Mouse (Mus musculus): ENCODE data around the gene Ankrd31. TPM values are rescaled to one million over a fixed set of nuclear protein-coding genes. Genes with fewer than 3 reads are reported as not detected.
"Not testable (repeated sequence)": the region's sequence is repeated elsewhere in the genome, so short reads cannot be mapped to it uniquely, and the experiment has no call there.

The Ankrd31 gene
- polyA plus RNA-seq, 1 experiment from 2014 or later, result not detected

DNA sequence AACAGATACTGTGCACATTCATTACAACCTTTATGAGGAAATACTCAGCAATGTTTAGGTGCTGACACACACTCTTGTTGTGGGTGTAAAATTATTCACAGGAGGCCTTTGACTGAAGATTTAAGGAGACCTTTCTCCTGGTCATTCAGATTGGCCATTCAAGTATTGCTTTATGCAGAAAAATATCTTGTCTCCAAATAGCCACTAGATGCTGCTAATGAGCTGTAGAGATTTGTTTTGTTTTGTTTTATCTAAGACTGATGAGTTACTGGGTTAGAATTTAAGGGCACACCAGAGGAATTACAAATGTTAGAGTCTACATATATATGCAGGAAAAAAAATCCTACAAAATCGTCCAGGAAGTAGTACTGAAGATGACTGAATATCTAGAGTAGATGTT is 12.9 kb upstream of the Ankrd31 start:
- Histone ChIP-seq H3K9me3 (ENCODE audit: control insufficient read depth, low read length) (no peaks in the 10 kb centered on the region), H3K27me3 (ENCODE audit: control insufficient read depth, insufficient read depth, low read length) (no peaks in the 10 kb centered on the region), H3K36me3 (replicated peaks; ENCODE audit: control insufficient read depth, insufficient read depth) (no peaks in the 10 kb centered on the region), H3K9ac (no peak overlapping the region), H3K27ac (no peak overlapping the region), H3K4me3 (replicated peaks; ENCODE audit: low read length) (no peak overlapping the region), H3K4me2 (replicated peaks) (no peak overlapping the region), H3K4me1 (replicated peaks; ENCODE audit: control insufficient read depth, insufficient read depth, low read length) (no peaks in the 10 kb centered on the region)
- WGBS, result 39% methylated on average over 1 of the region's 1 CpGs
- ATAC-seq (ENCODE audit: low FRiP score), result no peak
- DNase-seq (ENCODE audit: low spot score), result peak; percentile 51

DNA sequence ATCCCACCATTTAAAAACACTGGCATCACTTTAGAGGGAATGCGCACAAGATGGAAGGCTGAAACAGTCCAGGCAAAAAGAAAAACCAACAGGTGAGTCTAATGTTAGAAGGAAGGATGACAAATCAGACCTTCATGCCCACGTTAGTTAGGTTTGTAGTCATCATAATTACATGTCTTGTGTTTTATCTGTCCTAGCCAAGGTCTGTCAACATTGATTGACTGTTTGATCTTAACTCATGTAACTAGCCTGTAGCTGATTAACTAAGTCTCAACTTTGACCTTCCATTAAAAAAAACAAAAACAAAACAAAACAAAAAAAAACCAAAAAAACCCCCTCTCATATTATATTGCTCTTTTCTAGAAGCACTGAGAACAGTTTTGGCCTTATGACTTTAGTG is 7.9 kb upstream of the Ankrd31 start:
- DNase-seq (ENCODE audit: low spot score), result no peak
- WGBS, result 88% methylated on average over 2 of the region's 2 CpGs

DNA sequence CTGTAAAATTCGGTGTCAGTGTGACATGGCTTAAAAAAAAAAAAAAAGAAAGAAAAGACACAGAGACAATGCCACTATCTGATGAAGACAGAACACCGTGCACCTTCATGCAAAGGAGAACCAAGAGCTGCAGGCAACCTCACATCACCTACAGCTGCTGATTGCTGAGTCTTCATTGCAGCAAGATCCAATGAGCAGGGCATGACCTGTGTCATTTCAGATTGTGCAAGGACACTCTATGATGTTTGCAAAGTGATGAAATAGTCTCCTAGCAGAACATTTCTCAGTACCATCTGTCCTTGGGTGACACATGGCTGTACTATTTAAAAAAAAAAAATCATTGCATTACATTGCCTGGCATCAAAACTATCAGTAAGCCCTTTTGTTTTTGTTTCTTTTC is 5.2 kb upstream of the Ankrd31 start:
- DNase-seq (ENCODE audit: low spot score), result no peak
- Histone ChIP-seq H3K9ac (no peak overlapping the region), H3K4me1 (replicated peaks; ENCODE audit: control insufficient read depth, insufficient read depth, low read length) (no peaks in the 10 kb centered on the region), H3K4me2 (replicated peaks) (no peak overlapping the region), H3K27ac (no peak overlapping the region), H3K9me3 (ENCODE audit: control insufficient read depth, low read length) (no peaks in the 10 kb centered on the region), H3K27me3 (ENCODE audit: control insufficient read depth, insufficient read depth, low read length) (no peaks in the 10 kb centered on the region), H3K36me3 (replicated peaks; ENCODE audit: control insufficient read depth, insufficient read depth) (no peaks in the 10 kb centered on the region), H3K4me3 (replicated peaks; ENCODE audit: low read length) (no peak overlapping the region)
- no peak for ATAC-seq (ENCODE audit: low FRiP score)
- 73% methylated on average over 2 of the region's 2 CpGs for WGBS

More for the DNA sequence above, 7.9 kb upstream of the Ankrd31 start:
- Histone ChIP-seq H3K27me3 (ENCODE audit: control insufficient read depth, insufficient read depth, low read length) (no peaks in the 10 kb centered on the region), H3K4me1 (replicated peaks; ENCODE audit: control insufficient read depth, insufficient read depth, low read length) (no peaks in the 10 kb centered on the region), H3K9me3 (ENCODE audit: control insufficient read depth, low read length) (no peaks in the 10 kb centered on the region), H3K4me3 (replicated peaks; ENCODE audit: low read length) (no peak overlapping the region), H3K4me2 (replicated peaks) (no peak overlapping the region), H3K36me3 (replicated peaks; ENCODE audit: control insufficient read depth, insufficient read depth) (no peaks in the 10 kb centered on the region), H3K9ac (no peak overlapping the region), H3K27ac (no peak overlapping the region)
- no peak for ATAC-seq (ENCODE audit: low FRiP score)

DNA sequence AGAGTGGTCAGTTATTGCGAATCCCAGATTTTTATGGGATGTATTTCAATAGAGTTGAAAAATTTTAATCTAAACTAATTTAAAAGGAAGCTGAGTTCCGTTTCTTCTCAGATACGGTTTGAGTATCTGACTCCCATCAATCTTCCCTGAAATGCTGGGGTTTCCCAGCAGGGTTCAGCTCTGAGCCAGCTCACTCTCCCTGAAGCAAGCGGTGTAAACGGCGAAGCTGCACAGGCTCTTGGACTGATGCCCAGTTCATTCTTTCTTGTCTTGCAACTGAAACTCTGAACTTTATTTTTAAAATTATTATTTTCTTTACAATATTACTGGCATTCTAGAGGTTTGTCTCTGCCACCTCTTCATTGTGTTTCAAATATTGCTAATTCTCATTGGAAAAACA is 2.0 kb upstream of the Ankrd31 start:
- ATAC-seq (ENCODE audit: low FRiP score) (no peak), DNase-seq (ENCODE audit: low spot score) (peak; percentile 60)
- no peak overlapping the region for H3K27ac ChIP-seq
- H3K4me1 ChIP-seq (replicated peaks; ENCODE audit: control insufficient read depth, insufficient read depth, low read length), result no peaks in the 10 kb centered on the region
- H3K9ac ChIP-seq, result no peak overlapping the region
- H3K4me2 ChIP-seq (replicated peaks), result no peak overlapping the region
- H3K4me3 ChIP-seq (replicated peaks; ENCODE audit: low read length), result no peak overlapping the region
- no peaks in the 10 kb centered on the region for H3K27me3 ChIP-seq (ENCODE audit: control insufficient read depth, insufficient read depth, low read length)
- no peaks in the 10 kb centered on the region for H3K36me3 ChIP-seq (replicated peaks; ENCODE audit: control insufficient read depth, insufficient read depth)
- no peaks in the 10 kb centered on the region for H3K9me3 ChIP-seq (ENCODE audit: control insufficient read depth, low read length)
- 35% methylated on average over 6 of the region's 6 CpGs for WGBS

DNA sequence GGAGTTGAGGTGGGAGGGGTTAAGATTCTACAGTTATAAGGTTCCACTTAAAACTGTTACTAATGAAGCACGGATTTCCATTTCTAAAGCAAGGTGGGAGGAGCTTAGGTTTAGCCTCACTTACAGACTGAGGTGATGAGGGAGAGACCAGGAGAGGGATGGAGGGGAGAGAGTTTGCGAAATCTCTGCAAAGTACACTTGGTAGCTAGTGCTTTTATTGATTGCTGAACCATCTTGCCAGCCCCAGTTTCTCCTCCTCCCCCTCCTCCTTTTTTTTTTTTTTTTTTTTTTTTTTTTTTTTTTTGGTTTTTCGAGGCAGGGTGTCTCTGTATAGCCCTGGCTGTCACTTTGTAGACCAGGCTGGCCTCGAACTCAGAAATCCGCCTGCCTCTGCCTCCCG is 1.8 kb downstream of the Ankrd31 start:
- Histone ChIP-seq H3K27me3 (ENCODE audit: control insufficient read depth, insufficient read depth, low read length) (no peaks in the 10 kb centered on the region), H3K4me1 (replicated peaks; ENCODE audit: control insufficient read depth, insufficient read depth, low read length) (no peaks in the 10 kb centered on the region), H3K9ac (no peak overlapping the region), H3K36me3 (replicated peaks; ENCODE audit: control insufficient read depth, insufficient read depth) (no peaks in the 10 kb centered on the region), H3K9me3 (ENCODE audit: control insufficient read depth, low read length) (no peaks in the 10 kb centered on the region), H3K4me3 (replicated peaks; ENCODE audit: low read length) (no peak overlapping the region), H3K27ac (no peak overlapping the region), H3K4me2 (replicated peaks) (no peak overlapping the region)
- ATAC-seq (ENCODE audit: low FRiP score), result no peak
- DNase-seq (ENCODE audit: low spot score), result no peak
- 92% methylated on average over 6 of the region's 6 CpGs for WGBS

DNA sequence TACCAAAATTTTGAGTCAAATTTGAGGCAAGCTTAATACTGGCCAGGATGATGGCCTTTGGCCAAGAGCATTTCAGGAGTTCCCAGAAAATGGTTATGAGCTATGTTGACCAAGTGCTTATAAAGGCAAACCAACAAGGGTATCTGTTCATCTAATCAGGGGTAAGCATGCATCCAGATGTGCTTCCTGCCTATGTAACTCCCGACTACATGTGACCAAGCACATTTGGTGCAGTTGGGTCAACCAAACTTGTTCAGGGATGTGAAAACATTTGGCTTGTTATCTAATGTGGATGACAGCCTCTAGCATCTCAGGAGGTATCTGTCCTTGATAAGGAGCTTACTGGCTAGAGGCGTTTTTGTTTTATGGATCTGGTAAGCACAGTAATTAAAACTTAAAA is 12.8 kb downstream of the Ankrd31 start:
- Histone ChIP-seq H3K9ac (no peak overlapping the region), H3K27ac (no peak overlapping the region), H3K4me3 (replicated peaks; ENCODE audit: low read length) (no peak overlapping the region), H3K4me2 (replicated peaks) (no peak overlapping the region), H3K9me3 (ENCODE audit: control insufficient read depth, low read length) (no peaks in the 10 kb centered on the region), H3K4me1 (replicated peaks; ENCODE audit: control insufficient read depth, insufficient read depth, low read length) (no peaks in the 10 kb centered on the region), H3K36me3 (replicated peaks; ENCODE audit: control insufficient read depth, insufficient read depth) (no peaks in the 10 kb centered on the region), H3K27me3 (ENCODE audit: control insufficient read depth, insufficient read depth, low read length) (no peaks in the 10 kb centered on the region)
- DNase-seq (ENCODE audit: low spot score), result no peak
- no peak for ATAC-seq (ENCODE audit: low FRiP score)
- 91% methylated on average over 2 of the region's 2 CpGs for WGBS

DNA sequence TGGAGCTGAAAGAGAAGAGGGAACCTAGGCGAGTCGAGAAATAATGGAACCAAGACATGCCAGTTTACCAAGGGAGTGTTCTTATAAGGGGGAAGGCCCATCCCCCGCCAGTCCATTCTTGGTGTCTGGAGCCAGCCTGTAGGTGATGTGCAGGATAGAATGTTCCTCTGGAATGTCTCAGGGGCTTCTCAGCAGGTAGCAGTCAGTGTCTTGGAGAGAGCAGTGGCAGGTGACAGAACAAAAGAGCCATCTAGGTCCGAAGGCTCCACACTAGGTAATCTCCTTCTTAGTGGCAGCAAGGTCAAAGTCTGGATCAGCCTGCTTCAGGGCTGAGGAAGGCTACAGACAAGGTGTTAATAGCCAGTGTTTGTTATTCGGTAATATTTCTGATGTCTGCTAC is 38.0 kb downstream of the Ankrd31 start:
- not testable (repeated sequence) for H3K4me2 ChIP-seq (replicated peaks); H3K27ac ChIP-seq; H3K4me3 ChIP-seq (replicated peaks; ENCODE audit: low read length); H3K27me3 ChIP-seq (ENCODE audit: control insufficient read depth, insufficient read depth, low read length); DNase-seq (ENCODE audit: low spot score); ATAC-seq (ENCODE audit: low FRiP score); H3K9ac ChIP-seq; H3K9me3 ChIP-seq (ENCODE audit: control insufficient read depth, low read length); H3K4me1 ChIP-seq (replicated peaks; ENCODE audit: control insufficient read depth, insufficient read depth, low read length); H3K36me3 ChIP-seq (replicated peaks; ENCODE audit: control insufficient read depth, insufficient read depth)
- 91% methylated on average over 5 of the region's 5 CpGs for WGBS

DNA sequence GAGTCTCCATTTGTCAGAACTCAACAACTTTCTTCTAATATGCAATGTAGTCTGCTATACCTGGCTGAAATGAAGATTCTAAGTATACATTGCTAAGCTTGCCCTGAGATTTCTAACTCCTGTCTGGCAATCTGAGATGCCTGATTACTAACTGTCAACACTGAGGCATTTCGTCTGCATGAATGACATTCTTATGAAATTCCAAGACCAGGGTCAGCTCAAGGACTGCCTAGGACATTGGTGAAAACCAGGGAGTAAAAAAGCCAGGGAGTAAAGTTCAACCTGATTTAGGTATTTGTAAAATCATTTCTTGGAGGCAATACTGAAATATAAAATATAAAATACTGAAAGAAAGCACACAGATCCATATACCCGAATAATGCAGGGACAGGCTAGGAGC is 45.4 kb downstream of the Ankrd31 start:
- ATAC-seq (ENCODE audit: low FRiP score), result no peak
- Histone ChIP-seq H3K27me3 (ENCODE audit: control insufficient read depth, insufficient read depth, low read length) (no peaks in the 10 kb centered on the region), H3K27ac (no peak overlapping the region), H3K9ac (no peak overlapping the region), H3K4me2 (replicated peaks) (no peak overlapping the region), H3K4me3 (replicated peaks; ENCODE audit: low read length) (no peak overlapping the region), H3K4me1 (replicated peaks; ENCODE audit: control insufficient read depth, insufficient read depth, low read length) (no peaks in the 10 kb centered on the region), H3K36me3 (replicated peaks; ENCODE audit: control insufficient read depth, insufficient read depth) (no peaks in the 10 kb centered on the region), H3K9me3 (ENCODE audit: control insufficient read depth, low read length) (no peaks in the 10 kb centered on the region)
- no peak for DNase-seq (ENCODE audit: low spot score)
- WGBS, result 92% methylated on average over 2 of the region's 2 CpGs

DNA sequence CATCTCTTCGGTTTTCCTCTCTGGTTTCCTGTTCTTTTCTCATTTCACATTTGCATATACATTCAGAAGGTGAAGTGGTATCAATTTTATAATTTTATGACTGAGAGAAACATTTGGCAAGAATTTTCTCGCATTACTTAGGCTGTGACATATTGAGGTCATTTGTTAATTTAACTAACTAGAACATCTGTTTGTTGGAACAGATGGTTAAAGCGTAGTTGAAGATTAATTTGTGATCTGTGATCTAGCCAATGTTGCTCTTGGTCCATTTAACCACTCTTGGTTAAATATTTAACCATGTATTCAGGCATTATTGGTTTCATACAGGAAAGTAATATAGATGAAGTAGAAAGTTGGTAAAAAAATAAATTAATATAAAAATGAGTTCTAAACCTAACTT is 47.2 kb downstream of the Ankrd31 start:
- Histone ChIP-seq H3K36me3 (replicated peaks; ENCODE audit: control insufficient read depth, insufficient read depth) (no peaks in the 10 kb centered on the region), H3K4me1 (replicated peaks; ENCODE audit: control insufficient read depth, insufficient read depth, low read length) (no peaks in the 10 kb centered on the region), H3K27ac (no peak overlapping the region), H3K4me3 (replicated peaks; ENCODE audit: low read length) (no peak overlapping the region), H3K9ac (no peak overlapping the region), H3K9me3 (ENCODE audit: control insufficient read depth, low read length) (no peaks in the 10 kb centered on the region), H3K27me3 (ENCODE audit: control insufficient read depth, insufficient read depth, low read length) (no peaks in the 10 kb centered on the region), H3K4me2 (replicated peaks) (no peak overlapping the region)
- WGBS, result 86% methylated on average over 3 of the region's 3 CpGs
- ATAC-seq (ENCODE audit: low FRiP score) (no peak), DNase-seq (ENCODE audit: low spot score) (no peak)

DNA sequence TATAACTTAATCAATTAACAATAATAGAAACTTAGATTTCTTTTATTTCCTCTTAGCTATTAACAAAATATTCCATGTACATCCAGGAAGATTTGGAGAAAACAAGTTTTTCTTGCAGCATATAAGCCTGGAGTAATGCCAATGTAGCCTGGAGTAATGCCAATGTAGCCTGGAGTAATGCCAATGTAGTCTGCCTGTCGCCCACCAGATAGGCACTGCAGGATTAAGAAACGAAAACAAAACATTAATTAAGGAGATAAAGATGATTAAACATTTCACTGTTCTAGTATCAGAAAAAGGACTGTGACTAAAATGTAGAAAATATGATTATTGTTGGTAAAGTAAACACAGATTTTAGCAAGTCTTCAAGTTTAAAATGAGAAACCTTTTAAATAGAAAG is 49.4 kb downstream of the Ankrd31 start:
- H3K4me2 ChIP-seq (replicated peaks), result no peak overlapping the region
- no peak overlapping the region for H3K4me3 ChIP-seq (replicated peaks; ENCODE audit: low read length)
- H3K9ac ChIP-seq, result no peak overlapping the region
- no peak for ATAC-seq (ENCODE audit: low FRiP score)
- no peaks in the 10 kb centered on the region for H3K4me1 ChIP-seq (replicated peaks; ENCODE audit: control insufficient read depth, insufficient read depth, low read length)
- H3K27ac ChIP-seq, result no peak overlapping the region
- H3K9me3 ChIP-seq (ENCODE audit: control insufficient read depth, low read length), result no peaks in the 10 kb centered on the region
- DNase-seq (ENCODE audit: low spot score), result peak; percentile 79
- WGBS, result 46% methylated on average over 2 of the region's 2 CpGs
- no peaks in the 10 kb centered on the region for H3K36me3 ChIP-seq (replicated peaks; ENCODE audit: control insufficient read depth, insufficient read depth)
- no peaks in the 10 kb centered on the region for H3K27me3 ChIP-seq (ENCODE audit: control insufficient read depth, insufficient read depth, low read length)

Measured in hindbrain, embryonic 14.5 days (tissue).